Mouse (Mus musculus) kidney, adult 8-10 months (tissue): ENCODE measurements around the gene Itpa.
"Not testable (repeated sequence)": the region's sequence is repeated elsewhere in the genome, so short reads cannot be mapped to it uniquely, and the experiment has no call there.

Experiments
- DNase-seq, 2 experiments: peaks; one replicate each; pipeline ENCODE4 v3.0.0; 2022

The Itpa gene

DNA sequence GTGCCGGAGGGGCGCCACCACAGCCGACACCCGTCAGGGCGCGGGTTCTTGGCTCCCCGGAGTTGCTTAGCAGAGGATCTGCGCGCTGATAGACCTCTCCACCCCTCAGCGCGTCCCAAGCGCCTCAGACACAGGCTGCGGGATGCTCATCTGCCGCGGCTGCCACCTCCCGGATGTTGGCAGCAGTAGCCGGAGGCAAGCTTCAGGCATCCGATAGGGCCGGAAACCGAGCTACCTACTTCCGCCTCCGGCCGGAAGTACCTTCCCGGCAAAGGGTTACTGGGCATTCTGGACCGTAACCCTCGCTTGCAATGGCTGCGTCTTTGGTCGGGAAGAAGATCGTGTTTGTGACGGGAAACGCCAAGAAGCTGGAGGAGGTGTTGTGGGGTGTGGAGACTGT is at the start of gene Itpa:
Itpa (plus strand) TSS at position 52 of the 400 bp plus-strand sequence.
- peak; percentile 85 to 87 for DNase-seq

DNA sequence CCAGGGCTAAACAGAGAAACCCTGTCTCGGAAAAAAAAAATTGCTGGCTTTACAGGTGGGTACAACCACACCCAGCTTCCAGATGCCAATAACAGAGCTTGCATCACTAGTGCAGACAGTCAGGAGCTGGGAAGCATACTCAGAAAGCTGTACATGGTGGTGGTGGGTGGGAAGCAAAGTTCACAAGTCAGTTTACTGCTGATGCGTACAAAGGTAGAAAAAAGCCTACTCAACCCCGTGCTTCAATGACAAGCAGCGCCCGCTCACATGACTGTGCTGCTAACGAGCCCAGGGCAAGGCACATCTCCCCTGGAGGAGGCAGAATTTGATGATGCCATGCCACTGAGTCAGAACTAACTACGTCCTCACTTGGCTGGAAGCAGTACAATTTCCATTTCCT is 48.4 kb upstream of the Itpa start:
- peak; percentile 50 to 54 for DNase-seq

DNA sequence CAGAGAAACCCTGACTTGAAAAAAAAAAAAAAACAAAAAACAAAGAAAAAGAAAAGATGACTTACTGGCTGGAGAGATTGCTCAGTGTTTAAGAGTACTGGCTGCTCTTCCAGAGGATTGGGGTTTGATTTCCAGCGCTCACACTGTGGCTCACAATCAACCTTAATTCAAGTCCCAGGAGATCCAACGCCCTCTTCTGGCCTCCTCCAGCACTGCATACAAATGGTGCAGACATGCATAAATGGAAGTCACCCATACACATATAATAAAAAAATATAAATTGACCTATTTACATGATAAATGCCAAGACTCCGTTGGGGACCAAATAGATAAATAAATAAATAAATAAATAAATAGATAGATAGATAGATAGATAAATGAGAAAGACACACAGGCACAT is 39.0 kb upstream of the Itpa start:
- DNase-seq: no peak

DNA sequence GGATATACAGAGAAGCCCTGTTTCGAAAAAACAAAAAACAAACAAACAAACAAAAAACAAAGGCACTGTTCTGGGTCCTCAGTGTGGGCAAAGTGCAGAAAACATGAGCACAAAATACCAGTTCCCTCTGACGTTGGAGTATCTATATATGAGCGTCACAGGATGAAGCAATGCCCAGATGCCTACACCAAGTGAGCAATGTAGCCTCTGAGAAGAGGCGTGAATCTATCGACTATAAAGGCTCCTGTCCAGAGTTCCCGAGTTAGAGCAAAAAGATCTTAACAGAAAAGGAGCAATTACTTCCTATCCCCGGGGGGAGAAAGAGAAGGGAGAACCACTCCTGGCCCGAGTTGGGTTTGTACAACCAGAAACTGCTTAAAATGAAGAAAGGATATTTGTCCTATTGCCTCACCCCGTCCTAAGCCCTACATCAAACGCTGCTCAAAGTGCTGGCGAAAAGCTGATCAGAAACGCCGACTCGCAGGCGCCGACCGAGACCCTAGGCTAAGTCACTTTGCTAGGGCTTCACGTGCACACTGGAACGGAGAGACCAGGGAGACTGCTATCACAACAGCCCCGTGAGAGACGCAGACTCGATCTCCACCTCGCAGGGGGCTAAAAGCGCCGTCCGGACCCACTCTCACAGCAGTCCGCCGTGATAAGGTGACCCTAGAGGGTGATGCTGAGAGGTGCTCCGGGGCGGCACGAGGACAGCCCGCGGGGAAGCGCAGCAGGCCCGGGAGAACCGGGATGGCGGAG is 38.2 kb upstream of the Itpa start:
- no peak for DNase-seq

DNA sequence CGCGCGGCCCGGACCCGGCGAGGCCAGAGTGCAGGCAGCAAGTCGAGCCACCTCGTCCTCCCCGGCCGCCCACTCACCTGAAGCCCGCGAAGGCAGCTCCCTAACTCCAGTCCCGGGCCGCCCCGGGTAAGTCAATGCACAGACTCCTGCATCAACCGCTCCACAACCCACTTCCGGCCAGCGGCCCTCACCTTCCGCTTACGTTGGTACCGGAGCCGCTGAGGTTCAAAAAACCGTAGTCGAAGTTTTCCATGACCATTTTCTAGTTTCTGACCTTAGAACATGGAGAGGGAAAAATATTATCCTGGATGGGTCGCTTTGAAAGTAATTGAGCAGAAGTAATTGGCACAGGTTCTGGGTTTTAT is 37.6 kb upstream of the Itpa start, which contains the start of the genes Fastkd5 and Ubox5:
Fastkd5 (minus strand) TSS at position 189 of the 365 bp plus-strand sequence.
Ubox5 (minus strand) TSS at position 200 of the 365 bp plus-strand sequence.
- DNase-seq: peak; percentile 85 to 94

DNA sequence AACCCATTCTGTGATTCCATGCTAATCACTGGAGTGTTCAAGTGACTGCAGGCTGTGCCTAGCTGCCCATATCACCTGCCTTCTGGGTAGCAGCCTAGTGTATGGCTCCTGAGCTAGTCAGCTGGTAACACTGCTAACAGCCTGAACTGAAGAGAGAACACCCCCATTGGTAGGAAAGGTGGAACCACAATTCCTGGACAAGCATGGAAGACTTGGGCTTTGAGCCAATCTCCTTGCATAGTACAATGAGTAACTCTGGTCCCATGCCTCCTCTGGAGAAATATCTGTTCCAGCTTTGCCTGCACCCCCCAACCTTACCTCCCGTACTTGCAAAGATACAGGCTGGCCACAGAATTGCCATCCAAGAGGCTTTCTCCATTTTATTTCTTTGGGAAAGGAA is 35.0 kb upstream of the Itpa start:
- peak; percentile 63 to 79 for DNase-seq

DNA sequence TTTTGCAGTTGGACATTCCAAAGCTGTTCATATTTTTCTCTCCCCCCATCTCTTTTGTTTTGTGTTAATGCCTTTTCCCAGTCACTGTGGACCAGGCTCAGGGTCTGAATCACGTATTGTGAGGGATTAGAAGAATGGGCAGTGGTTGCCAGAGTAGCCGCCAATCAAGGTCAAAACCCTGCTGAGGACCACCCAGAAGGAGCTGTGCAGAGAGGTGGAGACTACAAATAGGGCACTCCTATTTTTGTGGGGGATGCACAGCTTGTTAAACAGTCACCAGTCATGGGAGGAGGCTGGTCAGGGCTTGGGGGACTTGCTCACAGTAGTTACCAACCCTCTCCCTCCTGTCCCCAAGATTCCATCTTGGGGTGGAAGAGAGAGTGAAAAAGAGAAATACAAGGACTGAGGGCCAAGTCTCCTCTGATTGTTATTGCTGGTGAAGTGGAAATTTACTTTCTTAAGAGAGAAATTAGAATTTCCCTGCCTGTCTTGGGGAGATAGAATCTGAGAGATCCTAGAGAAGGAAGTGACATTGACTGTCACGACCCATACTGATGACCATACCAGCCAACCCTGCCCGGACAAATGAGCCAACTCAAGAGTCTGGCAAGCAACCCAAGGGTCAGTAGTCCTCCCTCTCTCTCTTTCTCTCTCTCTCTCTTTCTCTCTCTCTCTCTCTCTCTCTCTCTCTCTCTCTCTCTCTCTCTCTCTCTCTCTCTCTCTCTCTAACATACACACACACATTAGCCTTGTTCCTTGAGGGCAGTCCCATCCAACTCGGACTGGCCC is 34.3 kb upstream of the Itpa start:
- no peak for DNase-seq

DNA sequence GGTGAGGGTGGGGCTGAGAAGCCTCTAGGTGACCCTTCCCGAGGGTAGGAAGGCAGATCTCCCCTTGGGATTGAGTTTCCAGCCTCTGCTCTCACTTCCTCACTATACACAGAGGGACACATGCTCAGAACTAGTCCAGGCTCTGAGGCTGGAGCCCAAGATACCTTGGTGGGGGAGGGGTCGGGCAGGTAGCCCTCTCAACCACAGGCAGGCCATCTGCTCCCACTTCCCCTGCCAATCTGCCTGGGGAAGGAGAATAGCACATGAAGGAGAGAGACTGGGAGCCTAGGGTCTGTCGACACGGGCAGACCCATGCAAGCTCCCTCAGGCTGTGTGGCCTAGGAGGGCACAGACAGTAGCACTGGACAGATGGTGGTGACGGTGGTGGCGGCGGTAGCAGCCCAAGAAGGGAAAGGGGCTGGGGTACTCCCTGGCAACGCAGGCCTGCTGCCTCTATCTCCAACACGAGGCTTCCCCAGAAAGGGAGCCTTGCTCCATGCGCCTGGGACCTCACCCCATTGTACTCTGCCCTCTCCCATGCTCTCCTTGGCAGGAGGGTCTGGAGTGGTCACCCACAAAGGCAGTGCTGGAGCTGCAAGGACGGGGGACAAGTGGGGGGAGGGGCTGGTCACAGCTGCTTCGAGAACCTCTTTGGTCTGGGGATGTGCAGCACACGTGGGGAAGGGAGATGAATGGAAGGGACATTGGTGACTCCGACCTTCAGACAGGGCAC is 33.2 kb upstream of the Itpa start:
- no peak for DNase-seq

DNA sequence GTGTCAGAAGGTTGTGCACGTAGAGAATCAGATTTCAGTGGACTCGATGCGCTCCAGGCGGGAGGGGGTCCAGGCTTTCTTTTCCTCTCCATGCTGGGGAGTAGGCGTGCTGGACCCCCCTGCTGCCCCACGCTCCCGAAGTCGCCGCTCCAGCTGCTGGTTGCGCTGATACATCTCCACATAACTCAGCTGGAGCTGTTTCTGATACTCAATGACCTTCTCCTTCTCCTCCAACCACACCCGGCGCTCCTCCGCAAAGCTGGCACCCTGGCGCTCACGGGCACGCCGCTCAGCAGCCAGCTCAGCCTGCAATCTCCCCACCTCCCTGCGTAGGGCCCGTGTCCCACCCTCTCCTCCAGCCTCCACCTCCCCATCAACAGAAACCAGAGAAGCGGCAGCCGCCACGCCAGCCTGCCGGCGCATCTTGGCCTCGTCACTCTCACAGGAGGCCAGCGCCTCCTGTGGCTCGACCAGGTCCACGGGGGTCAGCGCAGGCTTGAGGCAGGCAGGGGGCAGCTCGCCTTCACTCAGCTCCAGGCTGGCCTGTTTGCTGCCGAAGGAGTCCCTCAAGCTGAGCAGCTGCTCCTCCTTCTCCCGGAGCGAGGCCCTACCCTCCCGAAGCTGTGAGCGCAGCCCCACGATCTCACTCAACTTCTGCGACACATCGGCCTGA is 32.5 kb upstream of the Itpa start:
- DNase-seq: no peak

DNA sequence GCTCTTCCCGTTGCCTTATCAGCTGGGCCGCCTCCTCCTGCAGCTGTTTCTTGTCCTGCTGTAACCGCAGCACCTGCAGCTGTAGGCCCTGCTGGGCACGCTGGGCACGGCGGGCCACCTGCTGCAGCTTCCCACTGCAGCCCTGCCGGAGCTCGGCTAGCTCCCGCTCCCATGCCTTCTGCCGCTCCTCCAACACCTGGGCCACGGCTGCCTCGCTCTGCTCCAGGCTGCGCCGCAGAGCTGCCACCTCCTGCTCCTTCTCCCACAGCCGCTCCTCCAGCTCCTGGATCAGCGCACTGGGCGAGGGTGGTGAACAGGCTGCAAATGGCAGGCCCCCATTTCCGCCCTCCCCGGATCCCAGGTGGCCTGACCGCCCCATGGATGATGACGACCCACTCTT is 31.6 kb upstream of the Itpa start:
- no peak for DNase-seq

DNA sequence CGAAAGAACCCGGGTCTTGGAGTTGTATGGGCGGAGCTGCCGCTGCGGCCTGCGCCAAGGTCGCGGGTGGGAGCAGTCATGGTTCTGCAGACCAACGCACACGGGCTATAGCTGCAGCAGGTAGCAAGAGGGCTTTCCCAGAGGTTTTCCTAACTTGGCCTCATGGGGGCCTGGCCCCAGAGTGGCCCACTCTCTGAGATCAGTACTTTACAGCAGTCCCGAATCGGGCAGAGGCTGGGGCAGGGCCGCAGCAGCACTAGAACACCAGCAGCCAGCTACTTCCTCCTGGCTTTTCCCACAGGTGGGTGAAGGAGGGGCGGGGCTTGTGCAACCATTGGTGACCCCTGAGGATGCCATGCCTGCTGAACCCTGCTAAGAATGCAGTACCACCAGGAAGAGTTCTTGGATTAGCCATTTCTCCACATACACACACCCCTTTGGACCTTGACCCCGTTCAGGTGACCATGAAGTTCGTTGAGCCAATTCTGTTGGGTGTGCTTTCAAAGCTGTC is 29.3 kb upstream of the Itpa start:
- peak; percentile 95 to 97 for DNase-seq

DNA sequence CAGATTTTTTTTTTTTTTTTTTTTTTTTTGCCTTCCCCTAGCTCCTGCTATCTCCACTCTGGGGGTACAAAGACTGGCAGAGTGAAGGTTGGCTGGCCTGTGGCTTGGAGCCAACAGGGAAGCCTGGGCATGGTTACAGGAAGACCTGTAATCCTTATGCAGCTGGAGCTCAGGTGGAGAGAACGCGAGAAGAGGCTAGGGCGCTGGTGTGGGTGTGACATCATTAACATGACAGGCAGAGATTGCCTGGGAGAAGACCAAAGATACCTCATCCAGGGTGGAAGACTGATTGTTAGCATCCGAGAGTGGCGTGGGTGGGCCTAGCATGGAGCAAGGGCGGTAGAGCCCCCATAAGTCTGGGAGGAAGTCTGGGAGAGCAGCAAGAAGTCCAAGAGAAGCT is 28.1 kb upstream of the Itpa start:
- DNase-seq: peak in 1 of 2 experiments; percentile 51

DNA sequence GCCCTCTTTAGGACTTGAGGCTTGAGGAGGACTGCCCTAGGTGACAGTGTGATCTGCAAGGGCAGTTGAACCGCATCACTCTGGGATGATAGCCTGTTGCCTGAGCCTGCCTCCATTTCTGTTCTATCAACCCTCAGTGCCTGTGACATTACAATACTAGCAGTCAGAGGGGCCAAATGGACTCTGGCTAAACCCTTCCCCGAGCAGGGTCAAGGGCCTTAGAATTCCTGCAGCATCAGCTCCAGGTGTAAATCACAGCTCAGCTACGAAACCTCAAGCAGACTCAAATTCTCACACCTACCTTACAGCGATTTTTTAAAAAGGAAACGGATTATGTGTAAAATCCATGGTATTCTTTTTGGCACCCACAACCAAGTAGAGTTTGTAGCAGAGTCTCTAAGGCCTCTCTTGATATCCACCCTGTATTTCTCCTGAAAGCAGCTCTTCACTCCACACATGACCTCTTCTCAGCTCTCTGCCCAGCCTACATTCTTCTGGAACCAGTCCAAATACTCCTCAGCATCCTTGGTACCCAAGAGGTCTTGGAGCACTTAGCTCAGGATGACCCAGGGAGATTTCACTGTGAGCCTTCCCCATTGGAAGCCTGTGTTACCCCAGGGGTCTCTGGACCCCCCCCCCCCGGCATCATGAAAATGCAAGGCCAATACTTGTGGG is 25.9 kb upstream of the Itpa start:
- DNase-seq: peak in 1 of 2 experiments; percentile 41

DNA sequence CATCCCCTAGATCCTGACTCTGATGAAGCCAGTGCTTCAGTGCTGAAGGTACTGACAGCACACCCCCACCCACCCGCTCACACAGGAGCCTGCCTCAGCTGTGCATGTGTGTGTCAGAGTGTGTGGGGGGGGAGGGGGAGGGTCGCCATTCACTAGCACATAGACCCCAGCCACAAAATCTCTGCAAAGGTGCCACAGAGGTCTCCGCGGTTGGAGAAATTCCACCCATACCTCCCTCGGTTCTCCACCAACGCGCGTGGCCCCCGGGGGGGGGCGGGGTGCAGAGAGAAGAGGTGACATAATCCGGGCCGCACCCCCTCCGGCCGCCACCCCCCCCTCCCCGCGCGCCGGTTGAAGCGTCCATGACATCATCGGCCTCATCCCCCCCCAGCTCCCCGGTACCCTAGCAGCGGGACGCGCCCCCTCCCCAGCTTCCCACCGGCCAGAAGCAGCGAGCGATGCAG is 25.2 kb upstream of the Itpa start:
- no peak for DNase-seq

DNA sequence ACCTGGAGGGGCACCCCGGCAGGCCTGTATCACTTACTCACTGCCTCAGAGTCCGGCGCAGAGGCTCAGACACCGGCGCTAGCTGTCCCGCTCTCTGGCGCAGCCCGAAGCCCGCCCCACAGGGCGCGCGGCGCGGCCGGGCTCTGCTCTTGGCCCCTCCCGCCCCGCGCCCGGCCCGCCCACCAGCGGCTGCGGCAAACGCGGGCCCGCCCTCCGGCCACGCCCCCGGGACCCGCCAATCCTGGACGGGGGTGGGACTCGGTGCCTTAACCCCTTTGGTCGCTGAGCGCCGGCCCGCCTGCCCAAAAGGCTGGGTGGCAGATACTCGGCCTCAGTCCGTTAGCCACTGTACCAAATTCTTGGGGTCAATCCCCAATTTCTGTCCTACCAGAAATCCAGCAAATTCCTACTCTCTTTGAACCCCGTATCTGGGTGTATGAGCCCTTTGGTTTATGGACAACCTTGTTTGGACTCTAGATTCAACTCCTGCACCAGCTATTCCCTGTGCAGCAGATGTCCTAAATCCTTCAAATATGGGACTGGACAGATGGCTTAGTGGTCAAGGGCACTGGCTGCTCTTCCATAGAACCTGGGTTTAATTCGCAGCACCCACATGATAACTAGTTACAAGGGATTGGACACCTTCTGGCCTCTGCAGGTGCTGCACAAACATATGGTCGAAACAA is 24.6 kb upstream of the Itpa start, which contains the start of gene Lzts3:
Lzts3 (minus strand) TSS at position 120 of the 686 bp plus-strand sequence.
- peak; percentile 91 to 93 for DNase-seq

DNA sequence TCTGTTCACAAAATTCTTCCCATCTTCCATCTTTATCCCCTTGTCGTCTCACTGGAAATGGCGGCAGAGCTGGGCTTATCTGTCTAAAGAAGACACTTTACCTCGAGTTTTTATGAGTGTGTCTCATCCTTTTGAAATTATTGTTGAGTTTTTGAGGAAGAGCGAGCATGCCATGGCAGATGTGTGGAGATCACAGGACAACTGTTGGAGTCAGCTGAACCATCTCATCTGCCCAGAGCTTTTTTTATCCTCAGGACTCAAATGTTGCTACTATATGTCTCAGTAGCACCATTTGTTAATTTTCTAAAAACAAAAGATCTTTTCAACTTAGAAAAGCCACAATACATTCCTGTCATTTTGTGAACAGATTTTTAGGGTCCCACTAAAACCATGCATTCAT is 22.2 kb upstream of the Itpa start:
- DNase-seq: no peak

DNA sequence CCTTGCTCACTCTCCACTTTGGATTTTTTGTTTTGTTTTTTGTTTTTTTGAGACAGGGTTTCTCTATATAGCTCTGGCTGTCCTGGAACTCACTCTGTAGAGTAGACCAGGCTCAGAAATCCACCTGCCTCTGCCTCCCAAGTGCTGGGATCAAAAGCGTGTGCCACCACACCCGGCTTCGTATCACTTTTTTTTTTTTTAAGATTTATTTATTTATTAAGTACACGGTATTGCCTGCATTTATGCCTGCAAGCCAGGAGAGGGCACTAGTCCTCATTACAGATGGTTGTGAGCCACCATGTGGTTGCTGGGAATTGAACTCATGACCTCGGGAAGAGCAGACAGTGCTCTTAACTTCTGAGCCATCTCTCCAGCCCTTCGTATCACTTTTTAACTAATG is 18.4 kb upstream of the Itpa start:
- not testable (repeated sequence) for DNase-seq

DNA sequence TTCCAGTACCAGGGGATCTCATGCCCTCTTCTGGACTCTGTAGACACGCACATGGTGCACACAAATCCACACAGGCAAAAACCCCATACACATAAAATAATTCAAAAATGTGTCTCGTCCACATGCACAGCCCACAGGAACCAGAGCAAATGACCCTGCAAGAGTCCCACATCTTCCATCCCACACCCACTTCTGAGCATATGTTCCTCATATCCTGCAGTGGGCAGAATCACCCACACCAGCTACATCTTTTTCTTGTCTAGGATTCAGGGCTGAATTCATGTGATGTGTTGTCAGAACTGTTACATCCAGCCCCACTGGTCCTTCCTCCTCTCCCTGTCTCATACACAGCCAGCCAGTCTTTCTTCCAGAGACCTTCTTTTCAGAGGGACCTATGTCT is 14.1 kb upstream of the Itpa start:
- DNase-seq: no peak

DNA sequence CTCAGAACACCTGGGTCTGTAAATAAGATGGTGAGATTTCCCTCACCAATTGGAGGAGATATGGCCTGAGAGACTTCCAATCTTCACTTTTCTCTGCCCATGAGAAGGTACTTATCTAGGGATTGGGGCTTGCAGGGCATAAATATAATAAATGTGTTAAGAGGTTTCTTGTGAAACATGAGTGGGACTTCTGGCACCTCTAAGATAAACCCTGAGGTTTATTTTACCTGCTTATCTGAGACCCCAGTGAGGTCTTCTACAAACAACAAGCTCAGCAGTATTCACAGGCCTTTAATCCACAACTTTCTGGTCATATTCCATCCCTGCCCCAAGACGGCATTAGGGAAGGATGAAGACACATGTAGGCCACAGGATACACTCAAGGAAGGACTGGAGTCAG is 13.7 kb upstream of the Itpa start:
- DNase-seq: no peak

DNA sequence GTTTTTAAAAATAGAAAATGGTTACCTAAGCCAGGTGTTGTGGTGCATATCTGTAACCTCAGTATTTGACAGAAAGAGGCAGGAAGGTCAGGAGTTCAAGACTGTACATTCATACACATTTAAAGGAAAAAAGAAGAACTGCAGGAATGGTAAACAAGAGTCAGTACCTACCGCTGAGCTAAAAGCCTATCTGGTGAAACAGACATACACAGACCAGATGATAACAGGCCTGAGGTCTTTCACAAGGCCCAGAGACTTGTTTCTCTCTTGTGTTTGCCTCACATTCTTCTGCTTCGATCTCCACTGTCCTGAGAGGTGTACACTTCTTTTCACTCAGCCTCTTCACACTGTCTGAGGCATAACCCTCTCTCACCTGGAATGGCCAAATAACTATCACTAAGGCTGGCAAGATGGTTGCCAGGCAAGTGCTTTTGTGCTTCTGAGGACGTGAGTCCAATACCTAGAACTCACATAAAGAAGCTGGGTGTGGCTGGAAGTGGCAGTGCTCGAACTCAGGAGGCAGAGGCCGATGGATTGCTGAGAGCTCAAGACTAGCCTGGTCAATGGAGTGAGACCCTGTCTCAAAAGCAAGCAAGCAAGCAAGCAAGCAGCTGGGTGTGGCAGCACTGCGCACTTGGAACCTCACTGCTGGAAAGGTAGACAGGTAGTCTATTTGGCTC is 11.6 kb upstream of the Itpa start:
- no peak for DNase-seq

DNA sequence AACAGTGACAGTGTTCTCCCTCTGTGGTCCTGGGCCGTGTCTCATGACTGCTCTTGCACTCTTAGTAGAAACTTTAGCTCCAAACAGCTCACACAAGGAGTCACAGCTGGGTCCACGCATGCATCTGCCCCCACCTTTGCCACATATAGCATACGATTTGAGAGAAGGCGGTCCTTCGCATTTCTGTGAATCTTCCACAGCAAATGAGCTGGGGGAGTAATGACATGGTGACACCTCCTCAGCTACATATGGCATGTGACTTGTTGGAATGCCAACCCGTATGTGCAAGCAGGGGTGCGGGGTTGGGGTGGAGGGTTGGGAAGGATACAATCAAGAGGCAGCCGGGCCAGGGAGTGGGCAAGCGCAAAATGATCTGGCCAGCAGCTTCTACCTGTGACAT is 10.9 kb upstream of the Itpa start:
- DNase-seq: no peak
